Mouse (Mus musculus): ENCODE results near the gene Smg9. TPM values are rescaled to one million over a fixed set of nuclear protein-coding genes. Genes with fewer than 3 reads are reported as not detected.

Gene Smg9
- total RNA-seq, 1 experiment, result 25.7 TPM

GRCm38 (mm10) chr7:24423956-24424732, 24.7 kb downstream of the Smg9 start:
- H3K4me3 ChIP-seq (ENCODE audit: insufficient read depth in 1 of 2, low read depth in 1 of 2, low read length in 2 of 2, poor library complexity in 1 of 2, severe bottlenecking in 1 of 2), result no peak overlapping the region
- no peak overlapping the region for H3K27ac ChIP-seq (ENCODE audit: insufficient read depth, low read depth, low read length, poor library complexity, severe bottlenecking)
- H3K9ac ChIP-seq (ENCODE audit: insufficient read depth, low read depth, low read length, poor library complexity, severe bottlenecking), result no peak overlapping the region
- TF ChIP-seq CHD2 (IDR thresholded peaks at IDR 0.05; ENCODE audit: low read depth, low read length) (no peak), ZC3H11A (IDR thresholded peaks at IDR 0.05; ENCODE audit: borderline replicate concordance, low read depth, low read length) (no peak), HCFC1 (IDR thresholded peaks at IDR 0.05; ENCODE audit: borderline replicate concordance, insufficient read depth, low read length) (no peak), MAFK (IDR thresholded peaks at IDR 0.05; ENCODE audit: insufficient read depth, low read depth, low read length) (no peak), ZNF384 (IDR thresholded peaks at IDR 0.05; ENCODE audit: low read depth, low read length) (no peak)
- in situ Hi-C loops (cut with MboI; ENCODE audit: low sequenced_read_pairs in 2 of 2, unreplicated experiment in 2 of 2), result loop anchor here in 1 of 2 experiments (25.0 kb wide), 1 partner anchor 88 kb away; the partner anchor contains the start of genes AC161166.1 and Zfp428
- H3K9me3 ChIP-seq (ENCODE audit: control insufficient read depth, insufficient read depth, low read depth, low read length), result no peaks in the 10 kb centered on the region
- DNase-seq (ENCODE audit: low read depth, low spot score), result no peak
- no peaks in the 10 kb centered on the region for H3K4me1 ChIP-seq (ENCODE audit: control insufficient read depth in 2 of 2, insufficient read depth in 2 of 2, low read length in 2 of 2, poor library complexity in 1 of 2)
- peaks cover 19% of the 10 kb centered on the region; the same call in 1 of the 2 replicates for H3K36me3 ChIP-seq (ENCODE audit: control insufficient read depth, insufficient read depth, low read length, poor library complexity, severe bottlenecking)

- H3K4me1 ChIP-seq (ENCODE audit: control insufficient read depth in 2 of 2, insufficient read depth in 2 of 2, low read length in 2 of 2, poor library complexity in 1 of 2), result no peaks in the 10 kb centered on the region
- no peak overlapping the region for H3K9ac ChIP-seq (ENCODE audit: insufficient read depth, low read depth, low read length, poor library complexity, severe bottlenecking)
- TF ChIP-seq MAFK (IDR thresholded peaks at IDR 0.05; ENCODE audit: insufficient read depth, low read depth, low read length), result no peak
- TF ChIP-seq CHD2 (IDR thresholded peaks at IDR 0.05; ENCODE audit: low read depth, low read length), result no peak
- no peak overlapping the region for H3K4me3 ChIP-seq (ENCODE audit: insufficient read depth in 1 of 2, low read depth in 1 of 2, low read length in 2 of 2, poor library complexity in 1 of 2, severe bottlenecking in 1 of 2)
- no peaks in the 10 kb centered on the region for H3K9me3 ChIP-seq (ENCODE audit: control insufficient read depth, insufficient read depth, low read depth, low read length)
- no peak overlapping the region for H3K27ac ChIP-seq (ENCODE audit: insufficient read depth, low read depth, low read length, poor library complexity, severe bottlenecking)
- DNase-seq (ENCODE audit: low read depth, low spot score), result no peak
- H3K36me3 ChIP-seq (ENCODE audit: control insufficient read depth, insufficient read depth, low read length, poor library complexity, severe bottlenecking), result peaks cover 11% of the 10 kb centered on the region; the same call in 1 of the 2 replicates
- in situ Hi-C loops (cut with MboI; ENCODE audit: low sequenced_read_pairs in 2 of 2, unreplicated experiment in 2 of 2), result no loop called here
Measured at GRCm38 (mm10) chr7:24425919-24426318, 26.5 kb downstream of the Smg9 start.

GRCm38 (mm10) chr7:24427168-24427567, 27.7 kb downstream of the Smg9 start:
- Histone ChIP-seq H3K9ac (ENCODE audit: insufficient read depth, low read depth, low read length, poor library complexity, severe bottlenecking) (no peak overlapping the region), H3K9me3 (ENCODE audit: control insufficient read depth, insufficient read depth, low read depth, low read length) (no peaks in the 10 kb centered on the region), H3K4me3 (ENCODE audit: insufficient read depth in 1 of 2, low read depth in 1 of 2, low read length in 2 of 2, poor library complexity in 1 of 2, severe bottlenecking in 1 of 2) (no peak overlapping the region), H3K27ac (ENCODE audit: insufficient read depth, low read depth, low read length, poor library complexity, severe bottlenecking) (no peak overlapping the region), H3K36me3 (ENCODE audit: control insufficient read depth, insufficient read depth, low read length, poor library complexity, severe bottlenecking) (peaks cover 3% of the 10 kb centered on the region; the same call in 1 of the 2 replicates), H3K4me1 (ENCODE audit: control insufficient read depth in 2 of 2, insufficient read depth in 2 of 2, low read length in 2 of 2, poor library complexity in 1 of 2) (peaks cover 0 to 2% of the 10 kb centered on the region in 2 experiments; a peak in 1 of 4 replicates)
- no peak for DNase-seq (ENCODE audit: low read depth, low spot score)
- no peak for TF ChIP-seq ZC3H11A (IDR thresholded peaks at IDR 0.05; ENCODE audit: borderline replicate concordance, low read depth, low read length)
- no peak for TF ChIP-seq CHD2 (IDR thresholded peaks at IDR 0.05; ENCODE audit: low read depth, low read length)
- no peak for TF ChIP-seq HCFC1 (IDR thresholded peaks at IDR 0.05; ENCODE audit: borderline replicate concordance, insufficient read depth, low read length)
- no peak for TF ChIP-seq MAFK (IDR thresholded peaks at IDR 0.05; ENCODE audit: insufficient read depth, low read depth, low read length)
- TF ChIP-seq ZNF384 (IDR thresholded peaks at IDR 0.05; ENCODE audit: low read depth, low read length), result no peak
- in situ Hi-C loops (cut with MboI; ENCODE audit: low sequenced_read_pairs in 2 of 2, unreplicated experiment in 2 of 2), result no loop called here

GRCm38 (mm10) chr7:24428725-24429124, 29.3 kb downstream of the Smg9 start:
- no peak for DNase-seq (ENCODE audit: low read depth, low spot score)
- Histone ChIP-seq H3K36me3 (ENCODE audit: control insufficient read depth, insufficient read depth, low read length, poor library complexity, severe bottlenecking) (no peaks in the 10 kb centered on the region), H3K4me1 (ENCODE audit: control insufficient read depth in 2 of 2, insufficient read depth in 2 of 2, low read length in 2 of 2, poor library complexity in 1 of 2) (peaks cover 0 to 3% of the 10 kb centered on the region in 2 experiments; a peak in 1 of 4 replicates), H3K4me3 (ENCODE audit: insufficient read depth in 1 of 2, low read depth in 1 of 2, low read length in 2 of 2, poor library complexity in 1 of 2, severe bottlenecking in 1 of 2) (no peak overlapping the region), H3K9me3 (ENCODE audit: control insufficient read depth, insufficient read depth, low read depth, low read length) (no peaks in the 10 kb centered on the region), H3K27ac (ENCODE audit: insufficient read depth, low read depth, low read length, poor library complexity, severe bottlenecking) (no peak overlapping the region), H3K9ac (ENCODE audit: insufficient read depth, low read depth, low read length, poor library complexity, severe bottlenecking) (no peak overlapping the region)
- TF ChIP-seq MAFK (IDR thresholded peaks at IDR 0.05; ENCODE audit: insufficient read depth, low read depth, low read length) (no peak), HCFC1 (IDR thresholded peaks at IDR 0.05; ENCODE audit: borderline replicate concordance, insufficient read depth, low read length) (no peak), CHD2 (IDR thresholded peaks at IDR 0.05; ENCODE audit: low read depth, low read length) (no peak), ZC3H11A (IDR thresholded peaks at IDR 0.05; ENCODE audit: borderline replicate concordance, low read depth, low read length) (no peak), ZNF384 (IDR thresholded peaks at IDR 0.05; ENCODE audit: low read depth, low read length) (no peak)
- in situ Hi-C loops (cut with MboI; ENCODE audit: low sequenced_read_pairs in 2 of 2, unreplicated experiment in 2 of 2), result no loop called here

Data from ES-E14 (cell line).